Mouse (Mus musculus): ENCODE results near the gene Msantd3. TPM values are rescaled to one million over a fixed set of nuclear protein-coding genes. Genes with fewer than 3 reads are reported as not detected.

Gene Msantd3
- polyA plus RNA-seq, 1 experiment from 2014 or later = 61.9 TPM

GRCm38 (mm10) chr4:48548393-48549045 is 8.8 kb downstream of the Msantd3 start:
- WGBS = 42% methylated on average over 6 of the region's 6 CpGs
- peaks cover 5% of the 10 kb centered on the region; the same call in 1 of the 2 replicates for H3K36me3 ChIP-seq (ENCODE audit: control insufficient read depth, insufficient read depth, low read length)
- no peaks in the 10 kb centered on the region for H3K27me3 ChIP-seq (ENCODE audit: control insufficient read depth, insufficient read depth, low read length)
- peak; percentile 36 for DNase-seq (ENCODE audit: low spot score)
- ATAC-seq (ENCODE audit: low FRiP score) = no peak
- no peak overlapping the region for H3K9ac ChIP-seq (ENCODE audit: low read depth, low read length)
- peaks cover 21% of the 10 kb centered on the region for H3K4me1 ChIP-seq (replicated peaks; ENCODE audit: control insufficient read depth, insufficient read depth, low read length)
- H3K27ac ChIP-seq (ENCODE audit: low read depth, low read length) = no peak overlapping the region
- H3K4me3 ChIP-seq (ENCODE audit: low read depth, low read length) = no peak overlapping the region
- no peaks in the 10 kb centered on the region for H3K9me3 ChIP-seq (ENCODE audit: control insufficient read depth, low read length)
- H3K4me2 ChIP-seq (replicated peaks; ENCODE audit: low read depth, low read length) = no peak overlapping the region

GRCm38 (mm10) chr4:48549661-48550060 is 9.9 kb downstream of the Msantd3 start:
- no peak overlapping the region for H3K4me2 ChIP-seq (replicated peaks; ENCODE audit: low read depth, low read length)
- no peak overlapping the region for H3K27ac ChIP-seq (ENCODE audit: low read depth, low read length)
- H3K9ac ChIP-seq (ENCODE audit: low read depth, low read length) = no peak overlapping the region
- no peaks in the 10 kb centered on the region for H3K27me3 ChIP-seq (ENCODE audit: control insufficient read depth, insufficient read depth, low read length)
- H3K36me3 ChIP-seq (ENCODE audit: control insufficient read depth, insufficient read depth, low read length) = peaks cover 5% of the 10 kb centered on the region; the same call in 1 of the 2 replicates
- H3K4me3 ChIP-seq (ENCODE audit: low read depth, low read length) = no peak overlapping the region
- H3K9me3 ChIP-seq (ENCODE audit: control insufficient read depth, low read length) = no peaks in the 10 kb centered on the region
- 93% methylated on average over 5 of the region's 5 CpGs for WGBS
- peaks cover 21% of the 10 kb centered on the region for H3K4me1 ChIP-seq (replicated peaks; ENCODE audit: control insufficient read depth, insufficient read depth, low read length)
- ATAC-seq (ENCODE audit: low FRiP score) (no peak), DNase-seq (ENCODE audit: low spot score) (no peak)

- H3K27me3 ChIP-seq (ENCODE audit: control insufficient read depth, insufficient read depth, low read length) = no peaks in the 10 kb centered on the region
- ATAC-seq (ENCODE audit: low FRiP score) (no peak), DNase-seq (ENCODE audit: low spot score) (no peak)
- no peak overlapping the region for H3K4me3 ChIP-seq (ENCODE audit: low read depth, low read length)
- 96% methylated on average over 27 of the region's 27 CpGs for WGBS
- no peak overlapping the region for H3K27ac ChIP-seq (ENCODE audit: low read depth, low read length)
- H3K9ac ChIP-seq (ENCODE audit: low read depth, low read length) = no peak overlapping the region
- H3K36me3 ChIP-seq (ENCODE audit: control insufficient read depth, insufficient read depth, low read length) = peaks cover 5% of the 10 kb centered on the region; the same call in 1 of the 2 replicates
- no peak overlapping the region for H3K4me2 ChIP-seq (replicated peaks; ENCODE audit: low read depth, low read length)
- no peaks in the 10 kb centered on the region for H3K9me3 ChIP-seq (ENCODE audit: control insufficient read depth, low read length)
- peaks cover 6% of the 10 kb centered on the region; the same call in 1 of the 2 replicates for H3K4me1 ChIP-seq (replicated peaks; ENCODE audit: control insufficient read depth, insufficient read depth, low read length)
These were observed 12.8 kb downstream of the Msantd3 start for GRCm38 (mm10) chr4:48552486-48553064.

- no peak overlapping the region for H3K27ac ChIP-seq (ENCODE audit: low read depth, low read length)
- H3K4me3 ChIP-seq (ENCODE audit: low read depth, low read length) = no peak overlapping the region
- ATAC-seq (ENCODE audit: low FRiP score) (no peak), DNase-seq (ENCODE audit: low spot score) (no peak)
- H3K36me3 ChIP-seq (ENCODE audit: control insufficient read depth, insufficient read depth, low read length) = peaks cover 5% of the 10 kb centered on the region; the same call in 1 of the 2 replicates
- 91% methylated on average over 7 of the region's 7 CpGs for WGBS
- H3K4me1 ChIP-seq (replicated peaks; ENCODE audit: control insufficient read depth, insufficient read depth, low read length) = no peaks in the 10 kb centered on the region
- H3K27me3 ChIP-seq (ENCODE audit: control insufficient read depth, insufficient read depth, low read length) = no peaks in the 10 kb centered on the region
- no peaks in the 10 kb centered on the region for H3K9me3 ChIP-seq (ENCODE audit: control insufficient read depth, low read length)
- no peak overlapping the region for H3K9ac ChIP-seq (ENCODE audit: low read depth, low read length)
- H3K4me2 ChIP-seq (replicated peaks; ENCODE audit: low read depth, low read length) = no peak overlapping the region
These were observed 14.4 kb downstream of the Msantd3 start for GRCm38 (mm10) chr4:48554132-48554531.

GRCm38 (mm10) chr4:48555729-48556128 is 16.0 kb downstream of the Msantd3 start:
- H3K36me3 ChIP-seq (ENCODE audit: control insufficient read depth, insufficient read depth, low read length) = peaks cover 5% of the 10 kb centered on the region; the same call in 1 of the 2 replicates
- ATAC-seq (ENCODE audit: low FRiP score) (no peak), DNase-seq (ENCODE audit: low spot score) (peak; percentile 71)
- no peaks in the 10 kb centered on the region for H3K9me3 ChIP-seq (ENCODE audit: control insufficient read depth, low read length)
- WGBS = 30% methylated on average over 3 of the region's 3 CpGs
- H3K4me3 ChIP-seq (ENCODE audit: low read depth, low read length) = no peak overlapping the region
- H3K4me1 ChIP-seq (replicated peaks; ENCODE audit: control insufficient read depth, insufficient read depth, low read length) = no peaks in the 10 kb centered on the region
- H3K27me3 ChIP-seq (ENCODE audit: control insufficient read depth, insufficient read depth, low read length) = no peaks in the 10 kb centered on the region
- no peak overlapping the region for H3K9ac ChIP-seq (ENCODE audit: low read depth, low read length)
- no peak overlapping the region for H3K4me2 ChIP-seq (replicated peaks; ENCODE audit: low read depth, low read length)
- no peak overlapping the region for H3K27ac ChIP-seq (ENCODE audit: low read depth, low read length)

- Histone ChIP-seq H3K36me3 (ENCODE audit: control insufficient read depth, insufficient read depth, low read length) (peaks cover 8% of the 10 kb centered on the region; the same call in 1 of the 2 replicates), H3K9ac (ENCODE audit: low read depth, low read length) (no peak overlapping the region), H3K27me3 (ENCODE audit: control insufficient read depth, insufficient read depth, low read length) (no peaks in the 10 kb centered on the region), H3K4me2 (replicated peaks; ENCODE audit: low read depth, low read length) (no peak overlapping the region), H3K4me3 (ENCODE audit: low read depth, low read length) (no peak overlapping the region), H3K9me3 (ENCODE audit: control insufficient read depth, low read length) (no peaks in the 10 kb centered on the region), H3K27ac (ENCODE audit: low read depth, low read length) (no peak overlapping the region), H3K4me1 (replicated peaks; ENCODE audit: control insufficient read depth, insufficient read depth, low read length) (no peaks in the 10 kb centered on the region)
- WGBS = 89% methylated on average over 14 of the region's 14 CpGs
- DNase-seq (ENCODE audit: low spot score) = no peak
- no peak for ATAC-seq (ENCODE audit: low FRiP score)
These were observed 19.9 kb downstream of the Msantd3 start for GRCm38 (mm10) chr4:48559652-48560051.

- 94% methylated on average over 8 of the region's 8 CpGs for WGBS
- no peak for ATAC-seq (ENCODE audit: low FRiP score)
These were observed 22.1 kb downstream of the Msantd3 start for GRCm38 (mm10) chr4:48561824-48562223.

GRCm38 (mm10) chr4:48564962-48565361 is 25.2 kb downstream of the Msantd3 start:
- Histone ChIP-seq H3K27ac (ENCODE audit: low read depth, low read length) (no peak overlapping the region), H3K9me3 (ENCODE audit: control insufficient read depth, low read length) (no peaks in the 10 kb centered on the region), H3K4me1 (replicated peaks; ENCODE audit: control insufficient read depth, insufficient read depth, low read length) (no peaks in the 10 kb centered on the region), H3K4me3 (ENCODE audit: low read depth, low read length) (no peak overlapping the region), H3K36me3 (ENCODE audit: control insufficient read depth, insufficient read depth, low read length) (peaks cover 8% of the 10 kb centered on the region; the same call in 1 of the 2 replicates), H3K9ac (ENCODE audit: low read depth, low read length) (no peak overlapping the region), H3K27me3 (ENCODE audit: control insufficient read depth, insufficient read depth, low read length) (no peaks in the 10 kb centered on the region), H3K4me2 (replicated peaks; ENCODE audit: low read depth, low read length) (no peak overlapping the region)
- no peak for ATAC-seq (ENCODE audit: low FRiP score)
- DNase-seq (ENCODE audit: low spot score) = no peak

More at GRCm38 (mm10) chr4:48561824-48562223, 22.1 kb downstream of the Msantd3 start:
- Histone ChIP-seq H3K4me2 (replicated peaks; ENCODE audit: low read depth, low read length) (no peak overlapping the region), H3K4me1 (replicated peaks; ENCODE audit: control insufficient read depth, insufficient read depth, low read length) (no peaks in the 10 kb centered on the region), H3K27me3 (ENCODE audit: control insufficient read depth, insufficient read depth, low read length) (no peaks in the 10 kb centered on the region), H3K27ac (ENCODE audit: low read depth, low read length) (no peak overlapping the region), H3K4me3 (ENCODE audit: low read depth, low read length) (no peak overlapping the region), H3K9ac (ENCODE audit: low read depth, low read length) (no peak overlapping the region), H3K36me3 (ENCODE audit: control insufficient read depth, insufficient read depth, low read length) (peaks cover 8% of the 10 kb centered on the region; the same call in 1 of the 2 replicates), H3K9me3 (ENCODE audit: control insufficient read depth, low read length) (no peaks in the 10 kb centered on the region)
- DNase-seq (ENCODE audit: low spot score) = no peak

- Histone ChIP-seq H3K27me3 (ENCODE audit: control insufficient read depth, insufficient read depth, low read length) (no peaks in the 10 kb centered on the region), H3K4me2 (replicated peaks; ENCODE audit: low read depth, low read length) (no peak overlapping the region), H3K9ac (ENCODE audit: low read depth, low read length) (no peak overlapping the region), H3K36me3 (ENCODE audit: control insufficient read depth, insufficient read depth, low read length) (no peaks in the 10 kb centered on the region), H3K4me3 (ENCODE audit: low read depth, low read length) (no peak overlapping the region), H3K27ac (ENCODE audit: low read depth, low read length) (no peak overlapping the region), H3K9me3 (ENCODE audit: control insufficient read depth, low read length) (no peaks in the 10 kb centered on the region), H3K4me1 (replicated peaks; ENCODE audit: control insufficient read depth, insufficient read depth, low read length) (no peaks in the 10 kb centered on the region)
- DNase-seq (ENCODE audit: low spot score) (no peak), ATAC-seq (ENCODE audit: low FRiP score) (no peak)
- 89% methylated on average over 7 of the region's 7 CpGs for WGBS
These were observed 36.6 kb downstream of the Msantd3 start for GRCm38 (mm10) chr4:48576361-48576760.

Measured in hindbrain, embryonic 11.5 days (tissue).